Mouse (Mus musculus) heart, embryonic 13.5 days (tissue): ENCODE results near the gene Sox5. TPM values are rescaled to one million over a fixed set of nuclear protein-coding genes. Genes with fewer than 3 reads are reported as not detected.

ENCODE experiments used
- ATAC-seq: fragments of 200-750 bp; cut with Nextera tagmentation; 2 replicates; pipeline ENCODE4 v1.8.0; 2017; ENCODE audit warnings: moderate TSS enrichment; ENCODE audit not compliant: insufficient number of reproducible peaks, low FRiP score, low TSS enrichment; ENCODE audit errors: extremely low read depth
- H3K27ac ChIP-seq: fragments of 300-500 bp; sonication (generic); replicated peaks from 2 replicates; pipeline ENCODE4 v1.5.1; 2015; ENCODE audit warnings: moderate library complexity, mild to moderate bottlenecking, inconsistent platforms
- H3K27me3 ChIP-seq: fragments of 300-500 bp; sonication (generic); replicated peaks from 2 replicates; pipeline ENCODE4 v1.6.1; 2015; ENCODE audit warnings: mild to moderate bottlenecking, inconsistent platforms
- H3K36me3 ChIP-seq: fragments of 300-500 bp; sonication (generic); 2 replicates; pipeline ENCODE4 v1.6.1; 2015; ENCODE audit warnings: mild to moderate bottlenecking, inconsistent platforms
- H3K4me1 ChIP-seq: fragments of 300-500 bp; sonication (generic); 2 replicates; pipeline ENCODE4 v1.6.1; 2015; ENCODE audit warnings: inconsistent platforms
- H3K4me2 ChIP-seq: fragments of 300-500 bp; sonication (generic); 2 replicates; pipeline ENCODE4 v1.6.1; 2015; ENCODE audit warnings: inconsistent platforms, mild to moderate bottlenecking, moderate library complexity
- H3K4me3 ChIP-seq: fragments of 300-500 bp; sonication (generic); 2 replicates; pipeline ENCODE4 v1.5.1; 2015; ENCODE audit warnings: moderate library complexity, mild to moderate bottlenecking, inconsistent platforms
- H3K9ac ChIP-seq: fragments of 300-500 bp; sonication (generic); 2 replicates; pipeline ENCODE4 v1.6.1; 2015; ENCODE audit warnings: inconsistent platforms, mild to moderate bottlenecking, moderate library complexity
- H3K9me3 ChIP-seq: fragments of 300-500 bp; sonication (generic); 2 replicates; pipeline ENCODE4 v1.6.1; 2016; ENCODE audit warnings: inconsistent platforms
- WGBS: fragments of 180-500 bp; shearing (Covaris S2); methylation state at CpG from one replicate; pipeline ENCODE4 v1.1.7; 2015; ENCODE audit warnings: mixed read lengths; 5-methylcytosine and 5-hydroxymethylcytosine counted together
- polyA plus RNA-seq: library from polyadenylated mRNA; unstranded; fragments of >200 nt; fragmentation: Nextera tagmentation; extraction: Ambion mirVana; gene quantifications from 2 replicates; pipeline ENCODE4 v1.2.1, GENCODE M21; 2015

The Sox5 gene
- polyA plus RNA-seq, 1 experiment from 2014 or later = 12.1 TPM

GRCm38 (mm10) chr6:144076376-144076775 lies 705.4 kb downstream of the Sox5 start:
- Histone ChIP-seq H3K27me3 (no peaks in the 10 kb centered on the region), H3K4me3 (no peak overlapping the region), H3K9ac (no peak overlapping the region), H3K4me2 (no peak overlapping the region), H3K36me3 (no peaks in the 10 kb centered on the region), H3K9me3 (no peaks in the 10 kb centered on the region), H3K4me1 (peaks cover 9% of the 10 kb centered on the region), H3K27ac (no peak overlapping the region)
- WGBS = 89% methylated on average over 4 of the region's 4 CpGs
- no peak for ATAC-seq

GRCm38 (mm10) chr6:144075327-144075941 lies 706.3 kb downstream of the Sox5 start:
- H3K27ac ChIP-seq = peak overlapping the region; percentile 45; the same call in 1 of the 2 replicates
- H3K4me3 ChIP-seq = no peak overlapping the region
- no peaks in the 10 kb centered on the region for H3K27me3 ChIP-seq
- 68% methylated on average over 12 of the region's 12 CpGs for WGBS
- H3K4me1 ChIP-seq = peaks cover 9% of the 10 kb centered on the region
- H3K36me3 ChIP-seq = no peaks in the 10 kb centered on the region
- H3K4me2 ChIP-seq = no peak overlapping the region
- H3K9me3 ChIP-seq = no peaks in the 10 kb centered on the region
- ATAC-seq = no peak
- no peak overlapping the region for H3K9ac ChIP-seq

- WGBS = 42% methylated on average over 9 of the region's 9 CpGs
- Histone ChIP-seq H3K9me3 (no peaks in the 10 kb centered on the region), H3K9ac (no peak overlapping the region), H3K4me1 (peaks cover 9% of the 10 kb centered on the region), H3K4me2 (peak overlapping the region; percentile 35), H3K27me3 (no peaks in the 10 kb centered on the region), H3K36me3 (no peaks in the 10 kb centered on the region), H3K4me3 (0 out of 2 replicates have a peak overlapping the region, but pooled peaks have one; percentile 11), H3K27ac (peak overlapping the region; percentile 62)
- no peak for ATAC-seq
These were observed 707.0 kb downstream of the Sox5 start for GRCm38 (mm10) chr6:144074826-144075225.

GRCm38 (mm10) chr6:144070461-144070860 lies 711.3 kb downstream of the Sox5 start:
- no peak overlapping the region for H3K9ac ChIP-seq
- no peak overlapping the region for H3K4me3 ChIP-seq
- H3K4me1 ChIP-seq = peaks cover 9% of the 10 kb centered on the region
- no peak overlapping the region for H3K27ac ChIP-seq
- no peak overlapping the region for H3K4me2 ChIP-seq
- no peaks in the 10 kb centered on the region for H3K9me3 ChIP-seq
- no peak for ATAC-seq
- WGBS = 72% methylated on average over 5 of the region's 5 CpGs
- H3K27me3 ChIP-seq = no peaks in the 10 kb centered on the region
- H3K36me3 ChIP-seq = no peaks in the 10 kb centered on the region

- no peak for ATAC-seq
- Histone ChIP-seq H3K27ac (no peak overlapping the region), H3K9ac (no peak overlapping the region), H3K4me1 (no peaks in the 10 kb centered on the region), H3K27me3 (no peaks in the 10 kb centered on the region), H3K9me3 (no peaks in the 10 kb centered on the region), H3K36me3 (no peaks in the 10 kb centered on the region), H3K4me2 (no peak overlapping the region), H3K4me3 (no peak overlapping the region)
- 76% methylated on average over 7 of the region's 7 CpGs for WGBS
These were observed 714.3 kb downstream of the Sox5 start for GRCm38 (mm10) chr6:144067491-144067890.

- no peaks in the 10 kb centered on the region for H3K9me3 ChIP-seq
- H3K4me2 ChIP-seq = no peak overlapping the region
- H3K27me3 ChIP-seq = no peaks in the 10 kb centered on the region
- no peak for ATAC-seq
- H3K27ac ChIP-seq = no peak overlapping the region
- WGBS = 79% methylated on average over 8 of the region's 8 CpGs
- no peak overlapping the region for H3K4me3 ChIP-seq
- H3K4me1 ChIP-seq = peaks cover under 1% of the 10 kb centered on the region; the same call in 1 of the 2 replicates
- H3K36me3 ChIP-seq = no peaks in the 10 kb centered on the region
- no peak overlapping the region for H3K9ac ChIP-seq
These were observed 719.3 kb downstream of the Sox5 start for GRCm38 (mm10) chr6:144062428-144062827.

GRCm38 (mm10) chr6:144061814-144062213 lies 720.0 kb downstream of the Sox5 start:
- Histone ChIP-seq H3K4me2 (no peak overlapping the region), H3K9ac (no peak overlapping the region), H3K27me3 (no peaks in the 10 kb centered on the region), H3K9me3 (no peaks in the 10 kb centered on the region), H3K4me1 (peaks cover 7% of the 10 kb centered on the region), H3K36me3 (no peaks in the 10 kb centered on the region), H3K4me3 (no peak overlapping the region), H3K27ac (no peak overlapping the region)
- WGBS = 82% methylated on average over 8 of the region's 8 CpGs
- no peak for ATAC-seq

GRCm38 (mm10) chr6:144057098-144057632 lies 724.6 kb downstream of the Sox5 start:
- Histone ChIP-seq H3K4me3 (no peak overlapping the region), H3K27me3 (no peaks in the 10 kb centered on the region), H3K27ac (peak overlapping the region; percentile 68), H3K9me3 (no peaks in the 10 kb centered on the region), H3K4me2 (no peak overlapping the region), H3K36me3 (no peaks in the 10 kb centered on the region), H3K9ac (no peak overlapping the region), H3K4me1 (peaks cover 25% of the 10 kb centered on the region)
- no peak for ATAC-seq
- WGBS = 62% methylated on average over 14 of the region's 14 CpGs

- peaks cover 25% of the 10 kb centered on the region for H3K4me1 ChIP-seq
- ATAC-seq = no peak; the same call in 1 of the 2 replicates
- H3K36me3 ChIP-seq = no peaks in the 10 kb centered on the region
- no peaks in the 10 kb centered on the region for H3K27me3 ChIP-seq
- 54% methylated on average over 10 of the region's 10 CpGs for WGBS
- no peak overlapping the region for H3K4me3 ChIP-seq
- H3K9ac ChIP-seq = no peak overlapping the region
- no peak overlapping the region for H3K4me2 ChIP-seq
- H3K27ac ChIP-seq = peak overlapping the region; percentile 68
- no peaks in the 10 kb centered on the region for H3K9me3 ChIP-seq
These were observed 725.3 kb downstream of the Sox5 start for GRCm38 (mm10) chr6:144056252-144057097.

GRCm38 (mm10) chr6:144052487-144052886 lies 729.3 kb downstream of the Sox5 start:
- Histone ChIP-seq H3K9me3 (no peaks in the 10 kb centered on the region), H3K27ac (no peak overlapping the region), H3K27me3 (no peaks in the 10 kb centered on the region), H3K9ac (no peak overlapping the region), H3K4me3 (no peak overlapping the region), H3K4me1 (peaks cover 25% of the 10 kb centered on the region), H3K4me2 (no peak overlapping the region), H3K36me3 (no peaks in the 10 kb centered on the region)
- 60% methylated on average over 5 of the region's 5 CpGs for WGBS
- ATAC-seq = no peak

- Histone ChIP-seq H3K4me3 (no peak overlapping the region), H3K27ac (no peak overlapping the region), H3K9me3 (no peaks in the 10 kb centered on the region), H3K27me3 (no peaks in the 10 kb centered on the region), H3K9ac (no peak overlapping the region), H3K4me1 (peaks cover 15% of the 10 kb centered on the region), H3K36me3 (no peaks in the 10 kb centered on the region), H3K4me2 (no peak overlapping the region)
- 85% methylated on average over 5 of the region's 5 CpGs for WGBS
- no peak for ATAC-seq
These were observed 730.5 kb downstream of the Sox5 start for GRCm38 (mm10) chr6:144051316-144051715.
